Mouse (Mus musculus) limb, embryonic 14.5 days (tissue): ENCODE measurements at regions not wholly inside any gene's neighbourhood (a gene's known extent, or its start where the extent isn't known, plus 50 kb on each side); places are given as distances from the start of the nearest gene placed in this dataset.
"Not testable (repeated sequence)": the region's sequence is repeated elsewhere in the genome, so short reads cannot be mapped to it uniquely, and the experiment has no call there.

Experiments used
- ATAC-seq: fragments of 200-750 bp; cut with Nextera tagmentation; 2 replicates; pipeline ENCODE4 v1.8.0; 2017; ENCODE audit warnings: low read depth, moderate number of reproducible peaks, moderate TSS enrichment; ENCODE audit not compliant: low FRiP score
- DNase-seq: peaks from one replicate; pipeline ENCODE4 v3.0.0-alpha.2; 2015; ENCODE audit warnings: low spot score
- H3K27ac ChIP-seq: fragments of 300-500 bp; sonication (generic); replicated peaks from 2 replicates; pipeline ENCODE4 v1.5.1; 2014; ENCODE audit warnings: low read depth, mild to moderate bottlenecking, low read length, moderate library complexity, mixed read lengths
- H3K27me3 ChIP-seq: fragments of 300-500 bp; sonication (generic); 2 replicates; pipeline ENCODE4 v1.6.1; 2014; ENCODE audit warnings: low read length, mixed read lengths; ENCODE audit not compliant: control insufficient read depth, insufficient read depth
- H3K36me3 ChIP-seq: fragments of 300-500 bp; sonication (generic); 2 replicates; pipeline ENCODE4 v1.6.1; 2014; ENCODE audit warnings: mild to moderate bottlenecking, low read length, moderate library complexity, mixed read lengths; ENCODE audit not compliant: control insufficient read depth, insufficient read depth
- H3K4me1 ChIP-seq: fragments of 300-500 bp; sonication (generic); 2 replicates; pipeline ENCODE4 v1.6.1; 2014; ENCODE audit warnings: antibody characterized with exemption, low read length, mixed read lengths; ENCODE audit not compliant: control insufficient read depth, insufficient read depth
- H3K4me2 ChIP-seq: fragments of 300-500 bp; sonication (generic); replicated peaks from 2 replicates; pipeline ENCODE4 v1.6.1; 2014; ENCODE audit warnings: low read depth, mild to moderate bottlenecking, low read length, moderate library complexity; ENCODE audit not compliant: severe bottlenecking
- H3K4me3 ChIP-seq: fragments of 300-500 bp; sonication (generic); replicated peaks from 2 replicates; pipeline ENCODE4 v1.5.1; 2014; ENCODE audit warnings: low read length
- H3K9ac ChIP-seq: fragments of 300-500 bp; sonication (generic); 2 replicates; pipeline ENCODE4 v1.6.1; 2014; ENCODE audit warnings: mild to moderate bottlenecking, low read depth, low read length, moderate library complexity; ENCODE audit not compliant: severe bottlenecking
- H3K9me3 ChIP-seq: fragments of 300-500 bp; sonication (generic); 2 replicates; pipeline ENCODE4 v1.6.1; 2016; ENCODE audit warnings: low read length; ENCODE audit not compliant: control insufficient read depth
- POLR2A ChIP-seq: fragments of 200-500 bp; IDR thresholded peaks from 2 replicates; pipeline ENCODE4 v1.8.0; 2012; ENCODE audit warnings: inconsistent platforms, mild to moderate bottlenecking, moderate library complexity, borderline replicate concordance; ENCODE audit not compliant: insufficient read depth, insufficient read length; ENCODE audit errors: extremely low read depth
- WGBS: fragments of 180-500 bp; shearing (Covaris S2); extraction: QIAGEN DNeasy Blood & Tissue Kit; methylation state at CpG from one replicate; pipeline ENCODE4 v1.1.7; 2014; 5-methylcytosine and 5-hydroxymethylcytosine counted together

DNA sequence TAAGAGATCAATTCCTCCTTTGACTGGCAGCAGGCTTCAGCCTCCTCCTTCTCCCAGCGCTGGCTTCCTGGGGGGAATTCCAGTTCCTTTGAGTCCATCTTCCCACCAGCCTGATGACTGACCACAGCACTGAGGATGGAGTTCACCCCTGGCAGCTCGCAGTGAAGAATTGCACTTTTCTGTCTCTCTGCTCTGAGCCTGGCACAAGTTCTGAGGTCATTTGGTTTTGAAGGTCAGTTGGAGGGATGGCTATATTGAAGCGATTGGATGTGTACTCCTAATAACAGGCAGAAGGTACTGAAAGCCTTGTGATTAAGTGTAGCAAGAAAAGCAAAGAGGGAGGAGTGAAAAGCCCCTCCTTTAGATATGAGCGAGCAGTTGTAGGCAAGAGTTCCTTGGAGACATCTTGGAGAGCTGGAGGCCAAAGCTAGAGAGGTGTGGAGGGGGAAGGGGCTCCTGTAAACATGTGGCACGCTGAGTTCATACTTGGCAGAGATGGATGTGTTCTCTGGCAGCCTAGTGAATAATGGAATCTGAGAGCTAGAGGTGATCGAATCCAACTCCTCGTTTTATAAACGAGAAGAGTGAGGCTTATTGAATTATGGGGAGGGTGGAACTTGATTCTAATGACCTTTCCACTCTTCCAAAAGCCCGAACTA is 77.1 kb upstream of the Dyrk2 start:
- no peaks in the 10 kb centered on the region for H3K36me3 ChIP-seq
- H3K4me3 ChIP-seq, result no peak overlapping the region
- H3K9me3 ChIP-seq, result no peaks in the 10 kb centered on the region
- no peak overlapping the region for H3K4me2 ChIP-seq
- peaks cover 8% of the 10 kb centered on the region for H3K4me1 ChIP-seq
- 54% methylated on average over 9 of the region's 9 CpGs for WGBS
- TF ChIP-seq POLR2A, result no peak
- H3K27ac ChIP-seq, result no peak overlapping the region
- ATAC-seq, result no peak
- peak; percentile 71 for DNase-seq
- H3K9ac ChIP-seq, result no peak overlapping the region
- no peaks in the 10 kb centered on the region for H3K27me3 ChIP-seq

DNA sequence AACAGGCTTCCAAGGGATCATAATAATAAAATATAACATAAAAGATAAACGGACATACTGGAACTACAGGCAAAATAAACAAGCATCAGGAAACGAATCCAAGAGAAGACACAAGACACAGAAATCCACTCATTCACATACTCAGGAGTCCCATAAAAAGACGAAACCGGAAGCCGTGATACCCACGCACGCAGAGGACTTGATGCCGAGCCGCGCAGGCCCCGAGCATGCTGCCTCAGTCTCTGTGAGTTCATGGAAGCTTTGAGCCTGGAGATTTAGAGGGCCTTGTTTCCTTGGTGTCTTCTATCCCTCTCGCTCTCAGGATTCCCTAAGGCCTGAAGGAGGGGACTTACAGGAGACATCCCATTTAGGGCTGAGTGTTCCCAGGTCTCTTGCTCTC is 57.3 kb upstream of the Dyrk2 start:
- no peak overlapping the region for H3K4me3 ChIP-seq
- H3K36me3 ChIP-seq, result no peaks in the 10 kb centered on the region
- H3K9ac ChIP-seq, result no peak overlapping the region
- H3K27ac ChIP-seq, result no peak overlapping the region
- 84% methylated on average over 12 of the region's 12 CpGs for WGBS
- TF ChIP-seq POLR2A, result no peak
- ATAC-seq, result no peak
- no peak for DNase-seq
- H3K4me1 ChIP-seq, result no peaks in the 10 kb centered on the region; the same call in 1 of the 2 replicates
- no peaks in the 10 kb centered on the region for H3K27me3 ChIP-seq
- no peak overlapping the region for H3K4me2 ChIP-seq
- H3K9me3 ChIP-seq, result 0 out of 2 replicates have a peak, but pooled peaks cover 2% of the 10 kb centered on the region

DNA sequence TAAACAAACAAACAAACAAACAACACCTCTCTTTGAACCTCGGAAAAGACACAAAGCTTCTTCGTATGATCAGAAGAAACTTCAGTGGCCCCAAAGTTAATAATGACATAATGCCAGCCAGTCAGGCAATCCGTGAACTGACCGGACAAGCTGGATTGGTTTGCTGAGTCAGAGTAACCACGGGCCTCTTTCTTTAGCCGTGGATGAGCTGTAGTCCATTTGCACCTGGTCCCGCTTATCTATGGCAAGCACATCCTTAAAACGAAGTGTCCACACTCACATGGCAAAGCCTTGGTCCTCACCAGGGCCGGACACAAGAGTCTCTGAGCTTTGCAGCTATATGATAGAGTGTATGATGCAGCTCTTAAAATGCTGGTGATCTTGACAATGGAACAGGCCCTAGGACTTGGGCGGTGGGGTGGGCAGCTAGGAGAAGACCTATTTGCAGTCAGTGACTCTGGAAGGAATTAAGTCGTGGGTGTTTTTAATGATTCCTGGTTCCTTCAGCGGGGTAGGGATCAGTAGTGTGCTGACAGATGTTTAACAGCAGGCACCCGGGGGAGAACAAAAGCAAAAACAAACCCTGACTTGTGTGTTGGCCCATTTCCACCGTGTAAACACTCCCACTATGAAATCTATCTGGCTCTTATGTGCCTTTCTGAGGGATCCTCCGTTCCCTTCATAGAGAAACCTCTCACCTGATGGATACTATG is 53.6 kb upstream of the Dyrk2 start:
- Histone ChIP-seq H3K4me2 (no peak overlapping the region), H3K9ac (no peak overlapping the region), H3K4me1 (no peaks in the 10 kb centered on the region; the same call in 1 of the 2 replicates), H3K4me3 (no peak overlapping the region), H3K27ac (no peak overlapping the region), H3K36me3 (no peaks in the 10 kb centered on the region), H3K27me3 (no peaks in the 10 kb centered on the region), H3K9me3 (no peaks in the 10 kb centered on the region)
- ATAC-seq (peak; percentile 44; the same call in 1 of the 2 replicates), DNase-seq (peak; percentile 45)
- WGBS, result 54% methylated on average over 15 of the region's 15 CpGs
- no peak for TF ChIP-seq POLR2A

DNA sequence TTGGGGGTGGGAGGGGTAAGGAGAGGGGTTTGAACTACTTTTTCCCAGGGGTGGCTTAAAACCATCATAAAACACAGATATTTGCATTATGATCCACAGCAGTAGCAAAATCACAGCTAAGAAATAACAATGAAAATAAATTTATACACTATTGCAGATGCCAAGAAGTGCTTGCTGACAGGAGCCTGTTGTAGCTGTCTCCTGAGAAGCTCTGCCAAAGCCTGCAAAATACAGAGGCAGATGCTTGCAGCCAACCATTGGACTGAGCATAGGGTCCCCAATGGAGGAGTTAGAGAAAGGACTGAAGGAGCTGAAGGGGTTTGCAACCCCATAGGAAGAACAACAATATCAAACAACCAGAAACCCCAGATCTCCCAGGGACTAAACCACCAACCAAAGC is 52.1 kb upstream of the Dyrk2 start:
- not testable (repeated sequence) for H3K4me1 ChIP-seq, H3K4me2 ChIP-seq, H3K27me3 ChIP-seq, H3K36me3 ChIP-seq, ATAC-seq, H3K9ac ChIP-seq, H3K4me3 ChIP-seq, H3K9me3 ChIP-seq, DNase-seq, H3K27ac ChIP-seq
